Mouse (Mus musculus): ENCODE measurements around the gene Hira. TPM values are rescaled to one million over a fixed set of nuclear protein-coding genes. Genes with fewer than 3 reads are reported as not detected.

The Hira gene
- polyA plus RNA-seq, 1 experiment from 2014 or later, result 14.9 TPM

DNA sequence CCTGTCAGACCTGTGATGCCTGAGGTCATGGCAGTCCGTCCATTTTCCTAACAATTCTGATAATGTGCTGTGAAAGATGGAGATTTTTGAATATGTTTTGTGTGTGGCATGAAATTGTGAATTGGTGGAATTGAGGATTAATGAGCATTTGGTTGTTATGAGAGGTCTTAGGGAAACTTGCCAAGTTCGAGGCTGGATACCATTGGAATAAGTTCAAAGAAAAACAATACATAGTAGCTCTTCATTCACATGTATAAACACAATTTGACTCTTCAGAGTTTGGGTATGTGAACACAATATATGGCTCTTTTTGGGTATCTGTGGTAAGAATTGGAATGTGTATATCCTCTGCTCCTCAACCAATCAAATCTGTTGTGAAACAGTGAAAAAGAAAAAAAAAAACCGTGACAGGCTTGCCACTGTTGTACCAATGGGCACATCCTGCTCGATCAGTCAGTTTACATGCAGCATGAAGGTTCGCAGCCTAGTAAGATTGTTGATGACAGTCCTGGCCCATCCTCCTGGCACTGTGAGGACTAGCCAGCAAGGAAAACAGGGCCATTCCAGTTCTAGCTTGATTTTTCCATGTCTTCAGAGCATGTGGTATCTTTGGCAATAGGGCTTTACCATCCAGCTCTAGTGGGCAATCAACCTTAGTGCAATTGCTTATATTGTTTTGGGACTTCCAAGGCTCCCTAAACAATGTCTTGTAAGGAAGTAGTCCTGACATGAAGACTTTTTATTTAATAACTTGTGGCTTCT lies 61.7 kb downstream of the Hira start:
- no peak for ATAC-seq (replicated peaks; ENCODE audit: insufficient number of reproducible peaks, low FRiP score, low TSS enrichment, low read depth)
- Histone ChIP-seq H3K27me3 (ENCODE audit: control insufficient read depth, insufficient read depth, low read length) (no peaks in the 10 kb centered on the region), H3K4me2 (ENCODE audit: low read depth, low read length) (no peak overlapping the region), H3K36me3 (replicated peaks; ENCODE audit: control insufficient read depth, insufficient read depth, low read depth, low read length) (peaks cover 2% of the 10 kb centered on the region), H3K9me3 (replicated peaks; ENCODE audit: control insufficient read depth, low read length) (no peaks in the 10 kb centered on the region), H3K4me3 (ENCODE audit: low read depth, low read length) (no peak overlapping the region), H3K4me1 (ENCODE audit: control insufficient read depth, insufficient read depth, low read length) (no peaks in the 10 kb centered on the region), H3K27ac (replicated peaks; ENCODE audit: low read depth, low read length) (no peak overlapping the region), H3K9ac (replicated peaks; ENCODE audit: low read length) (no peak overlapping the region)
- WGBS, result 83% methylated on average over 5 of the region's 5 CpGs
- no peak for DNase-seq (ENCODE audit: low spot score)

DNA sequence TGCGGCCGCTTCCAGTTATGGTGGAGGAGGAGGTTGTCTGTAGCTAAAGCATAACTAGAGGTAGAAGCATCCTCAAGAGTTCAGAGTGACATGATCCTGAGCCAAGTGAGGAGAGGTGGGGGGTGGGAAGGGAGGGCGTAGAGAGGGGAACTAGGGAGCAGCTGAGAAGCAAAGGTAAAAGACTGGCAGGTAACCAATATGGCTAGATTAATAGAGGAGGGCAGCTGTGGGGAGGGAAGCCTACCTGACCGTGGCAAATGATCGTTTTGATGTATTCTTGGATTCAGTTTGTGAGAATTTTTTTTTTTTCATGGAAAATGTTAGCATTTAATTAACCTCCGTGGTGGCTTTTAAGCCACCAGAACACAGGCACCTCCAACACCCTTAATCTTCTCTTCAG lies 67.1 kb downstream of the Hira start:
- Histone ChIP-seq H3K9me3 (replicated peaks; ENCODE audit: control insufficient read depth, low read length) (no peaks in the 10 kb centered on the region), H3K4me1 (ENCODE audit: control insufficient read depth, insufficient read depth, low read length) (no peaks in the 10 kb centered on the region), H3K27me3 (ENCODE audit: control insufficient read depth, insufficient read depth, low read length) (no peaks in the 10 kb centered on the region), H3K27ac (replicated peaks; ENCODE audit: low read depth, low read length) (no peak overlapping the region), H3K4me2 (ENCODE audit: low read depth, low read length) (no peak overlapping the region), H3K4me3 (ENCODE audit: low read depth, low read length) (no peak overlapping the region), H3K36me3 (replicated peaks; ENCODE audit: control insufficient read depth, insufficient read depth, low read depth, low read length) (peaks cover 9% of the 10 kb centered on the region), H3K9ac (replicated peaks; ENCODE audit: low read length) (no peak overlapping the region)
- 95% methylated on average over 6 of the region's 6 CpGs for WGBS
- ATAC-seq (replicated peaks; ENCODE audit: insufficient number of reproducible peaks, low FRiP score, low TSS enrichment, low read depth), result no peak
- DNase-seq (ENCODE audit: low spot score), result no peak

DNA sequence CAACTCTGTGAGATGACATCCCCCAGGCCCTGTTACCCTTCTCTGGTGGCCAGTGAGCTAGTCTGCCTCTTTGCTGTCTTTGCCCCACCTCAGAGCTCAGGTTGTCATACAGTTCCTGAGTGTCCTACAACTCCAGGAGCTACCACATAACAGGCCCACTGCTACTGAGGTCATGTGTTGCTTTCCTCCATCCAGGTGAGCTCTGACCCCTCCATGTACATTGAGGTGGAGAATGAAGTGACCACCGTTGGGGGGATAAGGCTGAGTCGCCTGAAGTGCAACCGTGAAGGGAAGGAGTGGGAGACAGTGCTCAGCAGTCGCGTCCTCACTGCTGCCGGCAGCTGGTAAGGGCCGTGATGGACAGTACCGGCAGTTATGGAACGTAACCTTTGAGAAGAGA lies 72.1 kb downstream of the Hira start:
- no peak overlapping the region for H3K4me3 ChIP-seq (ENCODE audit: low read depth, low read length)
- no peak for ATAC-seq (replicated peaks; ENCODE audit: insufficient number of reproducible peaks, low FRiP score, low TSS enrichment, low read depth)
- no peak overlapping the region for H3K9ac ChIP-seq (replicated peaks; ENCODE audit: low read length)
- no peak overlapping the region for H3K27ac ChIP-seq (replicated peaks; ENCODE audit: low read depth, low read length)
- no peaks in the 10 kb centered on the region for H3K27me3 ChIP-seq (ENCODE audit: control insufficient read depth, insufficient read depth, low read length)
- 96% methylated on average over 9 of the region's 9 CpGs for WGBS
- no peak overlapping the region for H3K4me2 ChIP-seq (ENCODE audit: low read depth, low read length)
- DNase-seq (ENCODE audit: low spot score), result no peak
- peaks cover 9% of the 10 kb centered on the region for H3K36me3 ChIP-seq (replicated peaks; ENCODE audit: control insufficient read depth, insufficient read depth, low read depth, low read length)
- H3K9me3 ChIP-seq (replicated peaks; ENCODE audit: control insufficient read depth, low read length), result no peaks in the 10 kb centered on the region
- H3K4me1 ChIP-seq (ENCODE audit: control insufficient read depth, insufficient read depth, low read length), result no peaks in the 10 kb centered on the region

DNA sequence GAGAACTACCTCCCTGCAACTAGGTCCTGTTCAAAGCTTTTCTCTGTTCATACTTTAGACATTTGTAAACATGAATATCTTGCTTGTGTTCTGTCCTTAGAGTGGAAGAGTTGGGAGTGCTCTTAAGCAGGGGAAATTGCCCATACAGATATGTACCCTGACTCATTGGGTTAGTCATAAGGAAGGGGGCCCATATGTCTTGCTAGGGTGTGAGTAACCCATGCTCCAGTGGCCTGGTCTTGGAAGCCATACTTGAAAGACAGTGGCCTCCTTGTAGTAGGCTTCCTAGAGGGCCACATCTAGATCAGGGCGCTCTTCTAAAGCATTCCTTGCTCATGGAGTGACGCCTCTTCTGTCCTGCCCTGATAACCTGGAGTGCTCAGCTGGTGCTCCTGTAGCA lies 73.5 kb downstream of the Hira start:
- ATAC-seq (replicated peaks; ENCODE audit: insufficient number of reproducible peaks, low FRiP score, low TSS enrichment, low read depth) (no peak), DNase-seq (ENCODE audit: low spot score) (no peak)
- Histone ChIP-seq H3K9me3 (replicated peaks; ENCODE audit: control insufficient read depth, low read length) (no peaks in the 10 kb centered on the region), H3K4me2 (ENCODE audit: low read depth, low read length) (no peak overlapping the region), H3K4me3 (ENCODE audit: low read depth, low read length) (no peak overlapping the region), H3K4me1 (ENCODE audit: control insufficient read depth, insufficient read depth, low read length) (no peaks in the 10 kb centered on the region), H3K27me3 (ENCODE audit: control insufficient read depth, insufficient read depth, low read length) (no peaks in the 10 kb centered on the region), H3K27ac (replicated peaks; ENCODE audit: low read depth, low read length) (no peak overlapping the region), H3K36me3 (replicated peaks; ENCODE audit: control insufficient read depth, insufficient read depth, low read depth, low read length) (peaks cover 11% of the 10 kb centered on the region), H3K9ac (replicated peaks; ENCODE audit: low read length) (no peak overlapping the region)
- WGBS, result 81% methylated on average over 2 of the region's 2 CpGs

DNA sequence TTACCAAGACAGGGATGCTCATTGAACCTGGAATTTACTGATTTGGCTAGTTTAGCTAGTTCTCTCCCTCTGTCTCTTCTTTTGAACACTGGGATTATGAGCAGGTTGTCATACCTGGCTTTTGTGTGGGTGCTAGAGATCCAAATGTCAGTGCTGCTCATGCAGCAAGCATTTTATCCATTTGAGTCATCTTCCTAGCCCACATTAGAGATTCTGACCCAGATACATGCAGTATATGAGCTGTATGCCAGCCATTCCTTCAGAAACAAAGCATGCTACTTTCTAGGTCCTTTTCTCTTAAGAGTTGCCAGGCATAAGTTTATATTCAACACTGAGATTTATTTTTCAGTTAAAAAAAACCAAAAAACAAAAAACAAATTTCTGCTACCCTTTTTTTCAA lies 76.0 kb downstream of the Hira start:
- Histone ChIP-seq H3K9ac (replicated peaks; ENCODE audit: low read length) (no peak overlapping the region), H3K9me3 (replicated peaks; ENCODE audit: control insufficient read depth, low read length) (no peaks in the 10 kb centered on the region), H3K4me3 (ENCODE audit: low read depth, low read length) (no peak overlapping the region), H3K4me2 (ENCODE audit: low read depth, low read length) (no peak overlapping the region), H3K4me1 (ENCODE audit: control insufficient read depth, insufficient read depth, low read length) (no peaks in the 10 kb centered on the region), H3K27me3 (ENCODE audit: control insufficient read depth, insufficient read depth, low read length) (no peaks in the 10 kb centered on the region), H3K27ac (replicated peaks; ENCODE audit: low read depth, low read length) (no peak overlapping the region), H3K36me3 (replicated peaks; ENCODE audit: control insufficient read depth, insufficient read depth, low read depth, low read length) (peaks cover 9% of the 10 kb centered on the region)
- no peak for DNase-seq (ENCODE audit: low spot score)
- ATAC-seq (replicated peaks; ENCODE audit: insufficient number of reproducible peaks, low FRiP score, low TSS enrichment, low read depth), result no peak

DNA sequence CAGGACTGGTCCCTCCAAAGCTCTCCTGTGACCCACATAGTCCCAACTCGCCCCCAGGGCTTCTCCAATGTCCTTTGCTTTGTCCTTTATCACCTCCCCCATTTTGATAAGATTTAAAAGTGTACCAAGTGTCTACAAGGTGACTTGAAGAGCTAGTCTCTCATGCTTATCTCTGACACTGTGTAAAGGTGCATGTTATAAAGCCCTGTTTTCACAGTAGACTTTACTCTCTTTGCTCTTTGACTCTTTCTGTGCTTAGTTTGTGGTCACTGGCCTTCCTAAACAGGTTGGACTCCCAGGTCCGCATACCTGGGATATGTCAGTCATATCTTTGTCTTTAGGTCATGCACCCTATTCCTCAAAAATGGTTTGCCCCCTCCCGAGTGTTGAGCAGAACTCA lies 78.2 kb downstream of the Hira start:
- no peaks in the 10 kb centered on the region for H3K4me1 ChIP-seq (ENCODE audit: control insufficient read depth, insufficient read depth, low read length)
- no peak for DNase-seq (ENCODE audit: low spot score)
- H3K36me3 ChIP-seq (replicated peaks; ENCODE audit: control insufficient read depth, insufficient read depth, low read depth, low read length), result peaks cover 9% of the 10 kb centered on the region
- ATAC-seq (replicated peaks; ENCODE audit: insufficient number of reproducible peaks, low FRiP score, low TSS enrichment, low read depth), result no peak
- H3K4me2 ChIP-seq (ENCODE audit: low read depth, low read length), result no peak overlapping the region
- no peaks in the 10 kb centered on the region for H3K9me3 ChIP-seq (replicated peaks; ENCODE audit: control insufficient read depth, low read length)
- H3K27ac ChIP-seq (replicated peaks; ENCODE audit: low read depth, low read length), result no peak overlapping the region
- H3K27me3 ChIP-seq (ENCODE audit: control insufficient read depth, insufficient read depth, low read length), result no peaks in the 10 kb centered on the region
- 91% methylated on average over 3 of the region's 3 CpGs for WGBS
- no peak overlapping the region for H3K4me3 ChIP-seq (ENCODE audit: low read depth, low read length)
- H3K9ac ChIP-seq (replicated peaks; ENCODE audit: low read length), result no peak overlapping the region

DNA sequence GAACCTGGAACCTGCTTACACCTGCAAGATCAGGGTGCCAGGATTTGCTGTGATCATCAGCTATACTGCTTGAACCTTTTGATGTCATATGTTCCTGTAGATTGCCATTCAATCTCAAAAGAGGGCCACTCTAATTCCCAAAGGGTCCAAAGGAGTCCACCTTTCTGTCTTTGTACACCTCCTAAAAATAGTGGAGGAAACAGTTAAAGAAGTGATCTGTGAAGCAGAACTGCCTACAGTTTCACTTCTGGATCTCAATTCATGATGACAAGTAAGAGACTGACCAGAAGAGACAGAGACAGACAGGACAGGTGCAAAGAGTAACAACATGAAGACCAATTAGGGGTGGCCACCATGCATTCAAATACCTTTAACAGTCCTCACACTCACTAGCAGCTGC lies 86.6 kb downstream of the Hira start:
- Histone ChIP-seq H3K9me3 (replicated peaks; ENCODE audit: control insufficient read depth, low read length) (peaks cover 7% of the 10 kb centered on the region; the same call in 1 of the 2 replicates), H3K27ac (replicated peaks; ENCODE audit: low read depth, low read length) (no peak overlapping the region), H3K27me3 (ENCODE audit: control insufficient read depth, insufficient read depth, low read length) (no peaks in the 10 kb centered on the region), H3K36me3 (replicated peaks; ENCODE audit: control insufficient read depth, insufficient read depth, low read depth, low read length) (peaks cover 13% of the 10 kb centered on the region), H3K4me3 (ENCODE audit: low read depth, low read length) (no peak overlapping the region), H3K9ac (replicated peaks; ENCODE audit: low read length) (no peak overlapping the region), H3K4me1 (ENCODE audit: control insufficient read depth, insufficient read depth, low read length) (no peaks in the 10 kb centered on the region), H3K4me2 (ENCODE audit: low read depth, low read length) (no peak overlapping the region)
- ATAC-seq (replicated peaks; ENCODE audit: insufficient number of reproducible peaks, low FRiP score, low TSS enrichment, low read depth) (no peak), DNase-seq (ENCODE audit: low spot score) (no peak)

DNA sequence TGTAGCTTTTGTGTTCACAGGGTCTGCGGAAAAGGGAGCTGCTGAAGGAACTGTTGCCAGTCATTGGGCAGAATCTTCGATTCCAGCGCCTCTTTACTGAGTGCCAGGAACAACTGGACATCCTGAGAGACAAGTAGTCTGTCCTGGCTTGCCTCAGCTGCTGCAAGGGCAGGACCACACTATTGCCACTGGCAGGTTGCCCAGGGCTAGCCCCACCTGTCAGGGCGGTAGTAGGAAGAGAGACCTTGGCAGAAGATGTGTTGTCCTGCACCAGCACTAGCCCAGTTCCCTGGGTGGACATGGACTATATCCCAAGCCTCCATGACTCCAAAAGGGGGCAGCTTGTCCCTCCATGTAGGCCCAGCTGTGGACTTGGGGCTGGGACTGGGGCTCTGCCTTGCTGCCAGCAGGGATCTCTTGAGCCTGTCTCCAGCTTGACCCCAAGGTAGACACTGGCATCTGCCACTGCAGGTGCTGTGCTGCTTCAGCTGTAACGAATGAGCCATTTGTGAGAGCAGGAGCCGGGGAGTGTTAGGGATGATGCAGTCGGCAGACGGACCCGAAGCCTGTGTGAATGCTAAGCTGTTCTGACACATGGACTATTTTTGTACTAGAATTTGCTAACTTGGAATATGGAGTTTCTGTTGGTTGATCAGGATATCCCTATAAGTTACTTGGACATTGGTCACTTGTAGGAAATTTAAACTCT lies 92.7 kb downstream of the Hira start:
- H3K9ac ChIP-seq (replicated peaks; ENCODE audit: low read length), result no peak overlapping the region
- no peaks in the 10 kb centered on the region for H3K9me3 ChIP-seq (replicated peaks; ENCODE audit: control insufficient read depth, low read length)
- H3K4me3 ChIP-seq (ENCODE audit: low read depth, low read length), result no peak overlapping the region
- H3K27me3 ChIP-seq (ENCODE audit: control insufficient read depth, insufficient read depth, low read length), result no peaks in the 10 kb centered on the region
- H3K36me3 ChIP-seq (replicated peaks; ENCODE audit: control insufficient read depth, insufficient read depth, low read depth, low read length), result no peaks in the 10 kb centered on the region
- DNase-seq (ENCODE audit: low spot score), result no peak
- 96% methylated on average over 9 of the region's 9 CpGs for WGBS
- H3K4me1 ChIP-seq (ENCODE audit: control insufficient read depth, insufficient read depth, low read length), result no peaks in the 10 kb centered on the region
- no peak overlapping the region for H3K27ac ChIP-seq (replicated peaks; ENCODE audit: low read depth, low read length)
- ATAC-seq (replicated peaks; ENCODE audit: insufficient number of reproducible peaks, low FRiP score, low TSS enrichment, low read depth), result no peak
- no peak overlapping the region for H3K4me2 ChIP-seq (ENCODE audit: low read depth, low read length)

Data from embryonic facial prominence, embryonic 11.5 days (tissue).